Mouse (Mus musculus) adipose tissue, adult 10 weeks (tissue): ENCODE measurements around the gene Tnfsf13b. TPM values are rescaled to one million over a fixed set of nuclear protein-coding genes. Genes with fewer than 3 reads are reported as not detected.

ENCODE experiments used
- polyA plus RNA-seq: library from polyadenylated mRNA; stranded (reverse); fragments of 350-450 nt; fragmentation: Illumina TruSeq; extraction: RNeasy Lipid Tissue Mini Kit (QIAGEN cat#74804); gene quantifications from one replicate; pipeline ENCODE4 v1.2.3, GENCODE M21; 2014; ENCODE audit warnings: low read depth, low replicate concordance

Tnfsf13b gene
- 3.2 TPM for polyA plus RNA-seq

GRCm38 (mm10) chr8:10006156-10006985 lies at the start of gene Tnfsf13b:
Gene Tnfsf13b, plus strand, starts transcription at chr8:10006467.

GRCm38 (mm10) chr8:9977573-9978314 lies 28.5 kb upstream of the Tnfsf13b start, which contains the start of the genes Lig4 and Abhd13:
Gene Lig4, minus strand, starts transcription at chr8:9977686.
Gene Abhd13, plus strand, starts transcription at chr8:9977707.

Other genes starting within 250 kb of the Tnfsf13b start
- 0.14 TPM for gene Fam155a, start 235.3 kb upstream of the Tnfsf13b start, polyA plus RNA-seq
- not detected for gene Gm10217, start 142.2 kb upstream of the Tnfsf13b start, polyA plus RNA-seq
- gene Lig4, start 28.8 kb upstream of the Tnfsf13b start, polyA plus RNA-seq = 4.0 TPM
- gene Abhd13, start 28.8 kb upstream of the Tnfsf13b start, polyA plus RNA-seq = 15.0 TPM
- 2.8 TPM for gene Myo16, start 147.4 kb downstream of the Tnfsf13b start, polyA plus RNA-seq